Mouse (Mus musculus) cerebellum, adult 11-12 months (tissue): ENCODE results near the gene Syp.

Experiments used
- DNase-seq: peaks from one replicate; pipeline ENCODE4 v3.0.0; 2022

Gene Syp

DNA sequence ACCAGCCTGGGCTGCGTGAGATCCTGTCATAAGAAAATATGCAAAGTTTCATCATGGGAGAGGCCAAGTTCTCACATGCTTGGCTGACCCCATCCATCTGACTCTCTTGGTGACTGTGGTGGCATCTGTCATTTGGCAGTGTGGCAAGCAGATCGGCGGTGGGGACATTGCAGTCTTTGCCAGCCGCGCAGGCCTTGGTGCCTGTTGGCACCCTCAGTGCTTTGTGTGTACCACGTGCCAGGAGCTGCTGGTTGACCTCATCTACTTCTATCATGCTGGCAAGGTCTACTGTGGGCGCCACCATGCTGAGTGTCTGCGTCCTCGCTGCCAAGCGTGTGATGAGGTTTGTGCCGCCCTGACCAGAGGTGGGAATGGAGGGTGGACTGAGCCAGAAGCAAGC, 26.5 kb downstream of the Syp start:
- DNase-seq = peak; percentile 90

GRCm38 (mm10) chrX:7665739-7666502, 27.6 kb downstream of the Syp start:
- DNase-seq = no peak

- DNase-seq = peak; percentile 44
These were observed 32.2 kb downstream of the Syp start for GRCm38 (mm10) chrX:7670390-7670881.

DNA sequence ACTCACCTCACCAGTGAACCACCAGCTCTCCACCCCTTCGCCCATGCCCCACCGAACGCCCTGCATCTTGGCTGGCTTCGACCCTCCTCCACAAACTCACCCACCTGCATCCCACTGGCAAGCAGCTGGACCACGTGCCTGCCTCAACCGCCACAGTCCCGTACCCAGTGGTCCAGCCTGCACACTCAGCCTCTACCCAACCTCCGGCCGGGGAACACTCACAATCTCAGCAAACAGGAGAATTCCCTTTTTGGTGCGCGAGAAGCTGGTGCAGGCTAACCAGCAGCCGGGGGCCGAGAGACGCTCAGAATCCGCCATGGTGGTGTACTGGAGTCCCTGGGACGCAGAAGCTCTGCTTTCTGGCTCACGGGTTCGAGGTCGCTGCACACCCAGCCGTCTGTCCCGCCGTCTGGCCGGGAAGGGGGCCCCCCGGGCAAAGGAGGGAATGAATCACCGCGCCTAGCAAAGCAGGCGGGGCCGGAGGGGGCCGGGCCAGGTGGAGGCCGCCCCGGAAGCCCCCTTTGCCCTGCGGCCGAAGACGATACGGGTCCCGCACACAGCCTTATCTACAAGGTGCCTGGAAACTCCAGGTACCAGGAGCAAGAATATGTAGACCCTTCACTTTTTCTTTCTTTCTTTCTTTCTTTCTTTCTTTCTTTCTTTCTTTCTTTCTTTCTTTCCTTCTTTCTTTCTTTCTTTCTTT, 32.8 kb downstream of the Syp start, which contains the start of gene Plp2:
Plp2 (minus strand) TSS at position 470 of the 703 bp plus-strand sequence.
- DNase-seq = no peak

DNA sequence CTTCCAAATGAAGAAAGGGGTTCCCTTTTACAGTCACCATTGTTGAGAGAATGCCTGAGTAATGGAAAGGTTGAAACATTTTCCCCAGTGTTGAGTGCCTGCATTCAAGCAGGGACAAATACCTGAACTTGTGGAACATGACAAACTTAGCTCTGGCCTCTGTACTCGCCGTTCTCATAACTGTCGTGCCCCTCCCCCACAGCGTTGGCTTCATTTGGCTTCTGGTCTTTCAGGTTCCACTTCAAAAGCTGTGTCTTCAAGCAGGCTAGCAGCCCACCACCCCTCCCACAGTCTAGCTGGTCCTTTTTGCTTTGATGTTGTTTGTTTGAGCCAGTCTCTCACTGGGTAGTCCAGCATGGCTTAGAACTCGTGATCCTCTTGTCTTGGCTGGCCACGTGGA, 34.5 kb downstream of the Syp start:
- DNase-seq = no peak

DNA sequence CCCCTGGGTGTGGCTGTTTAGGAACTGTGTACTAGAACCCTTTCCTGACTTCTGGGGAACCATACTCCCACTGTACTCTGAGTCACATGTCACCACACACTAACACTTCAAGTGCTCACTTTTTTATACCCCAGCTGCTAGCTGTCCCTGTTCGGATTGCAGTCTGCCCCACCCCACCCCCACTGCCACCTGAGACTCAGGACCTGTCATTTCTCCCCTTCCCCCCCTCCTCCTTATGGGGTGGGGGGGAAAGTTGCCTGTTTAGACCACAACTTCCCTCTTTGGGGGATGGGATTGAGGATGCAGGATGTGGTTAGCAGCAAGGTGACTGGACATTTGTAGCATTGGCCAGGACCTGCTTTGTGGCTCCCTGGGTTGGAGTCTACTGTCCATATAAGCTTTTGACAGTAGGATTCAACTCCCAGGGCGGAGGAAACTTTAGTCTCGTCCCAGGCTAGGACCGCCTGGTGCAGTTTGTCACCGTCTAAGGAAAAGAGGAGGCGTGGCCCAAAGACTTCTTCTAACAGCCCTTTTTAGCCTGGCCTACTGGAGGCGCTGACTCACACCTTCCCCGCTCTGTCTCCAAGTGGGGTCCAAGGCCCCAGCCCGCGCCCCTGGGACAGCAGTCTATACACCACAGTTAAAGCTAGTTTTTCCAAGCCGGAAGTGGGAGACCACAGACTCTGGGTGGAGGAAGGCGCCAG, 35.5 kb downstream of the Syp start:
- no peak for DNase-seq

DNA sequence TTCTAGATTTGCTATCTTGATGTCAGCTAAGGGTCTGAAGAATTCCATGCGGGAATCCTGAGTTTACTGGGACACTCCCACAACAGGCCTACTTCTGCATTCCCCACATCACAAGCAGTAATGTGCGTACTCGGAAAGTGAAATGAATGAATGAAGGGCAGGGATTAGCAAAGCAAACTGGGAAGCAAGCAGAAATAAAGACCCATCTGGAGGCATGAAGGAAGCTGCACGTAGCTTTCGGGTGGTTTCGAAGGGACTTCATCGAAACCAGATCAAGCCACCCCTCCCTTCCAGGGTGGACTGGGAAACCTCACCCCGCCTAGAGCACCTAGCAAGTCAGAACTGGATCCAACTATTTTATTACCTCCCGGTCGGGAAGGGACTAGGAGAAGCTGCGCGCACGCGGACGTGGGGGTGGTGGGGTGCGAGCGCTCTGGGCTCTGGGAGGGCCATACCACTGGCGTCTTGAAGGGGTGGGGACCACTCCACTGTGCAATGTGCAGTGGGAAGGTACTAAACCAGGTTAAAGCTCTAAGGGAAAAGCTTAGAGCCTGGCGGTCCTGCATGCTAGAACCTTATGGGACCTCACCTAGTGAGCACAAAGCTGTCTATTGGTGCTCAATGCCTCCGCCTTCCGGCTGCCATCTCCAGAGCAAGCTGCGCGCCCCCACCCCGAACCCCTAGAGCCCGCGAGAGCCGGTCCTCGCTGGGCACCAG, 36.2 kb downstream of the Syp start:
- DNase-seq = no peak

- DNase-seq = no peak
These were observed 36.7 kb downstream of the Syp start for GRCm38 (mm10) chrX:7675001-7675380.

- no peak for DNase-seq
These were observed 40.7 kb downstream of the Syp start for GRCm38 (mm10) chrX:7678986-7679385.

DNA sequence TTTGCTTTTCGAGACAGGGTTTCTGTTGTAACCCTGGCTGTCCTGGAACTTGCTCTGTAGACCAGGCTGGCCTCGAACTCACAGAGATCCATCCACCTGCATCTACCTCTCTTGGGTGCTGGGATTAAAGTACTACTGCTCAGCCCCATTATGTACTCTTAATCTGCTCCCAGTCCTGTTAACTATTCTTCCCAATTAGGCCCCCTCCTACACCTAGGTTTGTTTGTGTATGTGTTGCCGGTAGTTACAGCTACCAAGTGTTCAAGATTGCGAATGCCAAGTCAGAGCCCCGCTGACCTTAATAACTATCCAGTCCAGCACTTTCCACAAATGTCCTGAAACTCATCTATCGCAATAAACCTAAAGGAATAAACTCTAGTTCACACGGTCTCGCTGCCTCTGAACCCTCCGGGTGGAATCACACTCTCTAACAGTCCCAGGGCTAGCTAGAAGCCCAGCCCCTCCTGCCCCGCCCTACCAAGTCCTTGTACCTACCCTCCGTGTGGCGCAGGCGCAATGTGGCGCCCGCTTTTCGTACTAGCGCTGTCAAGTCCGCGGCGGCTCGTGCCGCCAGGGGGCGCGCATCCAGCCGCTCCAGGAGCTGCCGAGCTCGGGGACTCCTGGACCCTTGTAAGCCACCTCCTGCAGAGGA, 41.3 kb downstream of the Syp start:
- DNase-seq = peak; percentile 90

GRCm38 (mm10) chrX:7680057-7680412, 41.8 kb downstream of the Syp start:
- no peak for DNase-seq

DNA sequence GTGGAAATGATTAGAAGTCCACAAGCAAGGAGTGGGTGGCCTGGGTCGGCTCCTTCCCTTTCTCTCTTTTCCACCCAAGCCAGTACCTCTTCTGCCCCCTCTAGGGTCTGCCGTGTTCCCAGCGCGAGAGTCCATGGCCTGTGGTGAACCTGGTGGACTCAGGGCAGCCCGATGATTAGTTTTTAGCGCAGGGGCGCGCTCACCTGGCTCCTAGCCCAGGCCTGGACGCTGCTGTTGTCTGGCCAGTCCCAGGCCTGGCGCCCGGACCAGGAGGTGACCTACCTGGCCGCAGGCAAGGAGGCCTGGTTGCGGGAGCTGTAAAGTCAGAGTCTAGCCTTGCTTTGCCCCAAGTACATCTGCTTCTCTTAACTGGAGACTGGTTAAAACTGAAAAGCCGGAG, 42.6 kb downstream of the Syp start, which contains the start of gene Magix:
Magix (minus strand) TSS at position 388 of the 400 bp plus-strand sequence.
- peak; percentile 66 for DNase-seq

DNA sequence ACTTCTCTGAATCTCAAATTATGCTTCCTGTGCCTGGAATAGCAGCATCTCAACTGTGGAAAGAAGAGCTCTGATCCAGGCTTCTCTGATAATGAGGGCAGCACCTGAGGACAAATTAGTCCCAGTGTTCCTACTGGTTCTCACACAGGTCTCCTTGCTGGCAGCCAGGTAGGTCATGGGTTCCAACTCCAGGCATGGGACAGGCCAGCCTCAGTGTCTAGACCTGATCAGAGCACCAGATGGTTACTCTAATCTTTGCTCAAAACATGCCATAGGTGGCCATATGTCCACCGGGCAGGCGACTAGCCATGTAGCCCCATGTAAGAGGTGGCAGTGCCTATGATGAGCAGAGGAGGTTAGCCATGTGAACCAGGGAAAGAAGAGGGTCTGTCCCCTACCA, 50.0 kb downstream of the Syp start:
- DNase-seq = peak; percentile 51

DNA sequence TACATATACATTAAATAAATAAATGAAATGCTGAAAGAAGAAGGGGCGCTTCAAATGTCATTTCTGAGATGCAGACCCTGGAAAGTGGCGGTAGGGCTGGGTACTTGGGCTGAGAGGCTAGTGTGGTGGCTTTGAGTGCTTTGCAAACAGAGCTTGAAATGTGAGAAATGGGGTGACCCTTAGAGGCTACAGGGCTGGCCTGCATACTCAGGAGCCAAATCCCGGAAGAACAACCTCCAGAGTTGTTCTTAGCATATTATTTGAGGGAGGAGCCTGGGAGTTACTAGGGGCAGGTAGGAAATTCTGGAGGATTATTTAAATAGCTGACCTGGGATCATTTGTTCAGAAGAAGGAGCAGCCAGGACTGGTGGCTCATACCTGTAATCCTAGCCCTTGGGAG, 52.2 kb downstream of the Syp start:
- no peak for DNase-seq

DNA sequence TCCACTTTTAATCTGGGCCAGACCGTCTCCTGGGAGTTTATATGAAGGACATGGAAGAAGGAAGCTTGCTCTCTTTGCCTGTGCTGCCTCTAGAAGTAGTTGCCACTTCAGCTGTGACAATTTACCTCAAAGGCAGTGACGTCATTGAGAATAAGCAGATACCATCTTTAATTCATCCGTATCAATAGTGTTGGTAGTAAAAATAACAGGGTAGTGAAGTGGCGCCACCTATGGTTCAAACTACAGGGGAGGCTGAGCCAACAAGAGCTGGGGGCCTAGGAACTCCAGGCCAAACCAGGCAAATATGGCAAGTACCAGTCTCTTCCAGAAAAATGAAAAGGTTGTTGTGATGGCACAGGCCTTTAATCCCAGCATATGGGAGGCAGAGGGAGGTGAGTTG, 54.6 kb downstream of the Syp start:
- no peak for DNase-seq

GRCm38 (mm10) chrX:7696520-7696919, 58.2 kb downstream of the Syp start:
- DNase-seq = no peak

- DNase-seq = peak; percentile 86
These were observed 58.7 kb downstream of the Syp start, which contains the start of gene Gpkow for GRCm38 (mm10) chrX:7696954-7697381. Gene Gpkow, plus strand, starts transcription at chrX:7697131.
